Mouse (Mus musculus): ENCODE results near the gene Gpbp1.

GRCm38 (mm10) chr13:111410831-111411230 is 79.1 kb downstream of the Gpbp1 start:
- no peak for TF ChIP-seq POLR2A (IDR thresholded peaks at IDR 0.05; ENCODE audit: control insufficient read depth in 1 of 2, insufficient read depth in 1 of 2, low read depth in 1 of 2, low read length in 2 of 2, poor library complexity in 1 of 2)
- no peak for TF ChIP-seq UBTF (IDR thresholded peaks at IDR 0.05; ENCODE audit: borderline replicate concordance, insufficient read depth, low read depth, low read length)
- peak; percentile 19 to 82 (median 75); a peak in 4 of 6 replicates for TF ChIP-seq CTCF (IDR thresholded peaks at IDR 0.05 in 2 of 3, conservative IDR thresholded peaks at IDR 0.05 in 1 of 3; ENCODE audit: control insufficient read depth in 1 of 3, insufficient read depth in 1 of 3, low read depth in 2 of 3, low read length in 3 of 3, poor library complexity in 1 of 3, severe bottlenecking in 1 of 3)
- no peak for TF ChIP-seq SIN3A (IDR thresholded peaks at IDR 0.05; ENCODE audit: low read length)
- no peak for TF ChIP-seq MXI1 (IDR thresholded peaks at IDR 0.05; ENCODE audit: low read depth, low read length)
- TF ChIP-seq CHD2 (IDR thresholded peaks at IDR 0.05; ENCODE audit: low read length) = no peak
- no peak for TF ChIP-seq NELFE (IDR thresholded peaks at IDR 0.05; ENCODE audit: low read depth, low read length)
- TF ChIP-seq MYB (IDR thresholded peaks at IDR 0.05; ENCODE audit: low read depth, low read length) = no peak
- no peak for TF ChIP-seq NRF1 (IDR thresholded peaks at IDR 0.05; ENCODE audit: insufficient read depth, low read depth, low read length, poor library complexity, severe bottlenecking)
- TF ChIP-seq ZNF384 (IDR thresholded peaks at IDR 0.05; ENCODE audit: low read depth, low read length) = no peak
- no peak for TF ChIP-seq MAZ (IDR thresholded peaks at IDR 0.05; ENCODE audit: low read depth, low read length)
- no peak for TF ChIP-seq ELF1 (IDR thresholded peaks at IDR 0.05; ENCODE audit: low read depth, low read length)
